Mouse (Mus musculus): ENCODE measurements around the gene Rnf208.
A peak's percentile ranks its signal among the peaks of the same experiment; 100 is the strongest.

Gene Rnf208

GRCm38 (mm10) chr2:25242101-25242506, at the start of gene Rnf208, which contains the start of gene Cysrt1:
TSS of gene Rnf208 (plus strand) at chr2:25242255.
TSS of gene Cysrt1 (minus strand) at chr2:25242452.
- DNase-seq (ENCODE audit: low read depth, low spot score): no peak

- DNase-seq (ENCODE audit: low read depth, low spot score): peak; percentile 96
These were observed 48.7 kb upstream of the Rnf208 start for GRCm38 (mm10) chr2:25193330-25193770.

GRCm38 (mm10) chr2:25194006-25194405, 48.0 kb upstream of the Rnf208 start:
- DNase-seq (ENCODE audit: low read depth, low spot score): no peak

GRCm38 (mm10) chr2:25194486-25195171, 47.4 kb upstream of the Rnf208 start:
- no peak for DNase-seq (ENCODE audit: low read depth, low spot score)

- peak; percentile 51 for DNase-seq (ENCODE audit: low read depth, low spot score)
These were observed 46.6 kb upstream of the Rnf208 start for GRCm38 (mm10) chr2:25195211-25196156.

GRCm38 (mm10) chr2:25196172-25196954, 45.7 kb upstream of the Rnf208 start, which contains the start of gene Tor4a:
TSS of gene Tor4a (minus strand) at chr2:25196886.
- peak; percentile 85 for DNase-seq (ENCODE audit: low read depth, low spot score)

- DNase-seq (ENCODE audit: low read depth, low spot score): no peak
These were observed 44.9 kb upstream of the Rnf208 start for GRCm38 (mm10) chr2:25197191-25197590.

GRCm38 (mm10) chr2:25197946-25198345, 44.1 kb upstream of the Rnf208 start:
- DNase-seq (ENCODE audit: low read depth, low spot score): no peak

- DNase-seq (ENCODE audit: low read depth, low spot score): no peak
These were observed 41.4 kb upstream of the Rnf208 start for GRCm38 (mm10) chr2:25200631-25201030.

- peak; percentile 68 for DNase-seq (ENCODE audit: low read depth, low spot score)
These were observed 38.3 kb upstream of the Rnf208 start for GRCm38 (mm10) chr2:25203631-25204214.

GRCm38 (mm10) chr2:25207593-25207992, 34.5 kb upstream of the Rnf208 start:
- no peak for DNase-seq (ENCODE audit: low read depth, low spot score)

- no peak for DNase-seq (ENCODE audit: low read depth, low spot score)
These were observed 31.4 kb upstream of the Rnf208 start for GRCm38 (mm10) chr2:25210686-25211085.

GRCm38 (mm10) chr2:25211121-25211670, 30.9 kb upstream of the Rnf208 start, which contains the start of gene Nelfb:
TSS of gene Nelfb (minus strand) at chr2:25211489.
- DNase-seq (ENCODE audit: low read depth, low spot score): peak; percentile 95

GRCm38 (mm10) chr2:25213266-25213865, 28.7 kb upstream of the Rnf208 start:
- DNase-seq (ENCODE audit: low read depth, low spot score): no peak

GRCm38 (mm10) chr2:25214444-25214843, 27.6 kb upstream of the Rnf208 start, which contains the start of gene Stpg3:
TSS of gene Stpg3 (minus strand) at chr2:25214637.
- no peak for DNase-seq (ENCODE audit: low read depth, low spot score)

GRCm38 (mm10) chr2:25217666-25218065, 24.4 kb upstream of the Rnf208 start:
- no peak for DNase-seq (ENCODE audit: low read depth, low spot score)

- no peak for DNase-seq (ENCODE audit: low read depth, low spot score)
These were observed 23.6 kb upstream of the Rnf208 start, which contains the start of gene Fam166a for GRCm38 (mm10) chr2:25218445-25218844. TSS of gene Fam166a (plus strand) at chr2:25218745.

GRCm38 (mm10) chr2:25221331-25221772, 20.7 kb upstream of the Rnf208 start:
- DNase-seq (ENCODE audit: low read depth, low spot score): peak; percentile 33

GRCm38 (mm10) chr2:25223681-25224491, 18.2 kb upstream of the Rnf208 start:
- DNase-seq (ENCODE audit: low read depth, low spot score): peak; percentile 85
